Mouse (Mus musculus) CD4-positive, CD25-positive, alpha-beta regulatory T cell, adult 2 months (primary cell): Measurements from ENCODE around the gene Casp7.
A peak's percentile ranks its signal among the peaks of the same experiment; 100 is the strongest.
"Not testable (repeated sequence)": the region's sequence is repeated elsewhere in the genome, so short reads cannot be mapped to it uniquely, and the experiment has no call there.

Experiments
- DNase-seq: peaks from one replicate; pipeline ENCODE4 v3.0.0-alpha.2; 2012; ENCODE audit warnings: low read depth, low spot score

The Casp7 gene

DNA sequence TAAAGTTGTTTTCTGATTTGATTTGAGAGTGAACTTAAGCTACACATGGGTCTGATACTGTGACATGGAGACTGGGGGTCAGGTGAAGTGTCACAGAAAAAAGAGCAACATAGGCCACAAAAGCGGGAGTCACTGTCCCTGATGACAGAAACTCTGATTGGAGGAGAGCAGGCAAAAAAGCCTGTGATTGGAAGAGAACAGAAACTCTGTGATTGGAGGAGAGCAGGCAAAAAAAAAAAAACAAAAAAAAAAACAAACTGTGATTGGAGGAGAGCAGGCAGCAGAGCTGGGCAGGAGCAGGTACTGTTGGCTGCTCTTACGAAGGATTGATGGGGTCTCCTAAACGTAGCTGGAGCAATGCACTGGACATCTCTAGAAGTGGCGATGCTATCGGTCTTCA is 11.4 kb upstream of the Casp7 start:
- no peak for DNase-seq

DNA sequence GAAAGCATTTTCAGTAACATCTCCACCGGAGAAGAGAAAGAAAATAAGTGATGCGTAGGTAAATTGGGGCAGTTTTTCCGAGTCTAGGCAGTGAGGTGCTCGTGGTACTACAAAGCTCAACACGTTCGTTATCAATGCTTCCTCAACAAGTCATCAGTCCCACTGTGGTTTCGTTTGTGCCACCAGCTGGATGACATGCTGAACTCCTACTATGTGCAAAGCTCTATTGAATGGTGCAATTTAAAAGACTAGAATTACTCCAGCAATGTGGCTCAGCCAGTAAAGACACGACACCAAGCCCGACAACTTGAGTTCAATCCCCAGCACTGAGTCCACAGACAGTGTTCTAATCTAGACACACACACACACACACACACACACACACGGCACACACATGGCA is 10.8 kb upstream of the Casp7 start:
- no peak for DNase-seq

DNA sequence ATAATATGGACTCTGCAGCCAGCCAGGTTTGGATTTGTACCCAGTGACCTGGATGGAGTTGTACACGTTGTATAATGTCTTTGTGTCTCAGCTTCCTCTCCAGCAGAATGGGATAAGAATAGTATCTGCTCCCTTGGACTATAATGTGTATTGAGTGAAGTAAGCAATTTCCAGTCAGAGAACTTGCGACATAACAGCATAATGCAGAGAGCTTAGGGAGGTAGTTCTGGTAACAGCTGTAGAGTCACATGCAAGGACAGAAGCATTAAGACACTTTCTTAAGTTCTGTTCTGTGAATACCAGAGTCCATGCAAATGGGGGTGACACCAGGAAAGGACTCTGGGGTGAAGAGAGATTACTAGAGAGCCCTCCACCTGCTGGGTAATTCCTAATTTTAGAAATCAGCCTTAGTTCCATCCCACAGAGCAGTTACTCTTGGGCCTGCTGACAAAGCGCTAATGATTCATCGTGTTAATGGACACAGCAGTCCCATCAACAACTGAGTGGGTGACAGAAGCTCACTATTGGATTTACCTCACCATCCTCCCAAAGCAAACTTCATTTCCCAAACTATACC is 9.1 kb upstream of the Casp7 start:
- no peak for DNase-seq

DNA sequence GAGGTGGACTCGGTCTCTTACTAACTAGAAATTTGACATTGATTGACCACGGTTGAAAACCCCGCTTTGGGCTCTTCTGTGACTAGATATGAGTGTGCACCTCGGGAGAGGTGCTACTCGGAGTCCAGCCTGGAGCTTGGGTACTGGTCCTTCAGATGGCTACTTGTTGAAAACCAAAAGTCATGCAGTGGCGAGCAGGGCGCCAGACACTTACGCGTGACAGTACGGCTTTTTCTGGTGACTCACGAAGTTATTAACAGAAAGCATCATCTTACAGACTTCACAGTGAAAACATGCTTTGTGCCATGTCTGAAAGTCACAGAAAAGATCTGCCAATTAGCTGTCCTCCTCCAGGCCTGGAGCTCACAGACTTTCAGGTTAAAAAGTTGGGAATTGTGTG is 7.8 kb upstream of the Casp7 start:
- DNase-seq = no peak

DNA sequence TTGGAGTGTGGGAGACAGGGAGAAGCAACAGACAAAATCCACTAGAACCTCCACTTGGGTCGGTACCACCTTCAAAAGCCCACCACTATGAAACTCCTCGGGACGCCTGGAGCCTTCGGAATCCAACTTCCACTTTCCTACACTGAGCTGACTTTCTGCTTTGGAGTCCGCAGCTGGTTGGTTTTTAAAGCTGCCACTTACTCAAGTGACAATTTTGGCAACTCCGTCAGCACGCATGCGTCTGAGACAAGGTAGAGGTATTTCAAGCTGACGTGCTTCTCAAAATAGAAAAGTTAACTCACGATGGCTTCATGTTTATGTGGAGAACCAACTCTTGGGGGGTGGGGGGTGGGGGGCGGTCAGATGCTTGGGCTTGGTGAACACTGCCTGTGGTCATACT is 7.0 kb upstream of the Casp7 start, which contains the start of gene Nrap:
Gene Nrap, minus strand, starts transcription at position 159 of the 400 bp plus-strand sequence.
- no peak for DNase-seq

DNA sequence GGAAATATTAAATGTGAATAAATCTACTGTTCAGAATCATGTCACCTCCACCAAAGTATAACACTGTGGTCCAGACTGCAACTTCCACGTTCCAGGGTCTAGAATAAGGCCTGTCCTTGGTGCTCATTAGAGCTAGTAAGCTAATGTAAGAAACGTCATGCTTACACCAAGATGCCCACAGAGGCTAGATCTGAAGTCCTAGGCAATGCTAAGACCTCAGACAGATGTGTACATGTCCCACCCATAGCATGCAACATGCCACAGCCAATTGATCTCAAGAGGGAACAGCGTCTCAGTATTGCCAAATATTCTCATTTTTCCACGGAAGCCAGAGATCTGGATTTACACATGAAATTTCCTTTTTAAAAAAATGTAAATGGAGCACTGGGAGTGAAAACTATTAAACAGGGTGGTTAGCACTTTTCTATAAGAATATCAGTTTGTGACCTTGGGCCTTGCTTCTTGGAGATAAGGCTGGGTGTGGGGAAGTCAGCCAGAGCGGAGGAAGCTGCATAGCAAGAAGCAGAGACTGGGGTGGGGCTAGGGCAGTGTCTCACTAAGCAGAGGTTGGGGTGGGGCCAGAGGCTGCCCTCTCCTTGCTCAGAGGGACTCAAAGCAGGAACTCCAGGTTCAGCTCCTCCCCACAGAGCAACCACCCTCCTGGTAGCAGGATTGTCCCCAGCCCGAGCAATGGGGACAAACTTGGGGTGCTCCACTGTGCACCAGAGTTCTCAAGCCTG is 5.5 kb upstream of the Casp7 start:
- peak; percentile 22 for DNase-seq

DNA sequence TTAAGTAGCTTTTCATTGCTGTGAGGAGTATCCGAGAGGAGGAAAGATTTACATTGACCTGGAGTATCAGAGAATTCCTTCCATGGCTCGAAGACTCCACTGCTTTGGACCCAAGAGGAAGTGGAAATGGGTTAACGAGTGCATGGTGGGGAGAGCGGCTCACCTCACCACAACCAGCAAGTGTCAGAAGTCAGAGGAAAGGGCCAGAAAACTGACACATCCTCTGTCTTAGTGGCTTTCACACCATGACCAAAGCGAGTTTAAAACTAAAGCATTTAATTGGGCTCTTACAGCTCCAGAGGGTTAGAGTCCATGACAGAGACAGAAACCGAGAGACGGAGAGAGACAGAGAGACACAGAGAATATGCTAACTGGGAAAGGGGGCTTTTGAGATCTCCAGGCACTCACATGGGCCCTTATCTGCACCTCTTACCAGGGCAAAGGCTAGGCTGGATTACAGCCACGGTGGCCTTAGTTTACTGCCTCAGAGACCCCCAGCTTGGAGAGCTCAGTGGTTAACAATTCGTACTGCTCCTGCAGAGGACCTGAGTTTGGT is 3.5 kb upstream of the Casp7 start:
- DNase-seq = no peak

DNA sequence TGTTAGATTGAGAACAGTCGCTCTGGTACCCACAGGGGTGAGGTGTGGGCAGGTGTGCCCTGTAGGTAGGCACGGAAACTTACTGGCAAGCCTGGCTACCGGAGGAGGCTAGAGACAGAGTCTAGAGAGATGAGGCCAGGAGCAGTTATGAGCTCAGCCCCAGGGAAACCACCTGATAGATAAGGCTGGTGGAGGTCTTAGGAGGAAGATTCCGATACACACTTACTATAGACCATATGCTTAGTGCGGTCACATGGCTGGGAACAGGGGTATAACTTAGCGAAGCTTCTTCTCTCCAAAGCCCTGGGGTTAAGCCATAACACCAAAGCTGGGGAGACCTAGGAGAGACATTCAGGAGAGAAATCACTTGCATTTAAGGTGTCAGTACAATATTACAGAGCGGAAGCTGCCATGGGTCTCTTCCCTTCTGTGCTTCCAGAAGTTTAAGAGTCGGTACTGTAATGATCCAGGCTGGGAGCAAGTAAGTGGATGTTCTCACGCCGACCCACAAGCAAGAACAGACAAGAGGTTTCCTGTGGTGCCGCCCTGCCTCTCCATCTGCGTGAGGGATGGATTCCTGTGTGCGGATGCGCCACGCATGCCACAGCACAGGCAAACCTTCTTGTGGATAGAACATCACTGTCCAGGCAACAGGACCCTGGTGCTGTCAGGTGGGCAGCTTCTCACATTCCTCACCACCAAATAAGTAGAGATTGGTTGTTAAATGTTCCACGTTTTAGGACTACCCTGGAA is 1.6 kb upstream of the Casp7 start:
- no peak for DNase-seq

DNA sequence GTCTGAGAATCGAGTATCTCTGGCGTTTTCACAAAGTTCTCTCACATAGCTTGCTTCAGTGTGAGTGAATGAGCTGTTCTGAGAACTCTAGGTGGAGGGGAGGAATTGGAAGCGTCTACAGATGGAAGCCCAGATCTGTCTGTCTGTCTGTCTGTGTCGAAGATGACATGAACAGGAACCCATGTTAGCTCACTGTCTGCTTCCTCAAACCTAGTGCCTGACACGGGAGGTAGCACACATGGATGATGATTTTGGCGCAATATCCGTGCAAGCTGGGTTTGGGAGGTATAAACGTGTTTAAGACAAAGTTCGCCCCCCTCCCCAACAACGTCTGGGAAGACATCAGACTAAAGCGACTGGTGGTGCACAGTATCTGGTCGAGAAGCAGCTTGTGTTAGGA is 702 bp upstream of the Casp7 start:
- peak; percentile 63 for DNase-seq

DNA sequence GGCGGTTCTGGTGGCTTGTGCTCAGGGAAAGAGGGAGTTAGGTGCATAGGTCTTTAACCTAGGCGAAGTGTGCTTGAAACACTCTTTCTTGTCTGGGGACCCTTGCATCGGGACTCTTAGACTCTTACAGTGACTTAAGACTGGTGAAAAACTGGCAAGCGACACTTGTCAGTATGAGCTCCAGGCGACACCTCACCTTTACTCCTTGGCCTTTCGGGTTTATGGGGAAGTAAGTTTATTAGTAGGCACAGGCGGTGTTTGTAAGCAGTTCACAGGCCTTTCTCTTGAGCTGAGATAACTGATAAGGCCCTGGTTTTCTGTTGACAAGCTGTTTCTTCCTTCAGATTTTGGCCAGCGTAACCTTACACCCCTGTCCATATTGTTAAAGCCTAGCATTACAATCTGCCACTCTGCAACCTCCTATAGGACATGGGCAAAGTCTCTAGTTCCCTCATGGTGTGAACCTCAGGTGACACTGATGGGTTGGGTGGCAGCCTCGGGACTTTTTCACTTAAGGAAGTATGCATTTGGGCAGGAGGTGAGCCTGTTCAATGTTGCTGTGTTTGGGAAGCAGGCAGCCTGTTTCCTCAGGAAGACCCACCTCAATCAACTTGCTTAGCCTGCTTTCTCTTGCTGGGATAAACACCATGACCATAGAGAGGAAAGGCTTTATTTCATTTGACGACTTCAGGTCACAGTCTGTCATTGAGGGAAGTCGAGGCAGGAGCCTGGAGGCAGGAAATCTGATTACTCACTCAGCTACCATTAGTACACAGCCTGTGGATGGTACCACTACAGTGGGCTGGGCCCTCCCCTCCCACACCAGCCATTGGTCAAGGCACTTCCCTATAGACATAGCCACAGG is 966 bp downstream of the Casp7 start:
- peak; percentile 38 for DNase-seq

DNA sequence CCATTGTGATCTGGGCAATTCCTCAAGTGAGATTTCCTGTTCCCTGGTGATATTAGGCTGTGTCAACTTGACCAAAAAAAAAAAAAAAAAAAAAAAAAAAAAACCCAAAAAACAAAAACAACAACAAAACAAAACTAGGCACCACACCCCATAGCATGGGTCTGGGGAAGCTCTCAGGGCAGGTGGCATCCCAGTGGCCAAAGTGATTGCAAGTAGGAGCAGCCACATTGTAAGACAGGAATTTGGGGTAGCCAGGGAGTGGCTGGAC is 1.5 kb downstream of the Casp7 start:
- no peak for DNase-seq

DNA sequence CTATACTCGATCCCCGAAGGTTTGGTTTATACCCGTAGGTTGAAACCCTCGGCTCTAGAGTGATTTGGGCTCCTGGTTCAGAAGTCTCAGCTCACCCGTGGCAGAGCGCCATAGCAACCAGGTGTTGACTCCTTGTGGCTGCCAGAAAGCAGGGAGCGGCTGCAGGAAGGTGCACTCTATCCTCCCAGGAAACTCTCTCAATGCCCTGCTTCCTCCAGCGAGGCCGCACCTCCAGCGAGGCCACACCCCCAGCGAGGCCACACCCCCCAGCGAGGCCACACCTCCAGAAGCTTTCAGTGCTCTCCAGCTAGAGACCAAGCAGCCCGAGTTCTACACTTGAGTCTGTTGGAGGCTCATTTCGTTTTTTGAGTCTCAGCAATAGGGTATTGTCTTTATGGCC is 3.3 kb downstream of the Casp7 start:
- DNase-seq = peak; percentile 90

DNA sequence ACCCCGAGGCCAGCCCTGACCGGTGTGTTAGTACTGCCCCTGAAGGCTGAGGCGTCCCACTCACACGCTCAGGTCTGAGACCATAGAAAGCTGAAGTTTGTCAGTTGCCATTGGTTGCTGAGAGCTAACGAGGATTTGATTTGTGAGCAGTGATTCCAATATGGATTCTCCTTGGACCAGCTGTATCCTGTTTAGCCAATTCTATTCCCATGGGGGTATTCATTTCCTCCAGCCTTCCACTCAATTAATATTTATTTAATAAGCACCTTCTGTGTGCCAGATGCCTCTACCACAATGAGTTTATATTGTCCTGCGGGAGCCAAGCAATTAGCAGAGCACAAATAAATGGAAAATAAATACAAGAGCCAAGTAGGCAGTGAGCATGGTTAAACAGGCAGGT is 4.9 kb downstream of the Casp7 start:
- DNase-seq = no peak

DNA sequence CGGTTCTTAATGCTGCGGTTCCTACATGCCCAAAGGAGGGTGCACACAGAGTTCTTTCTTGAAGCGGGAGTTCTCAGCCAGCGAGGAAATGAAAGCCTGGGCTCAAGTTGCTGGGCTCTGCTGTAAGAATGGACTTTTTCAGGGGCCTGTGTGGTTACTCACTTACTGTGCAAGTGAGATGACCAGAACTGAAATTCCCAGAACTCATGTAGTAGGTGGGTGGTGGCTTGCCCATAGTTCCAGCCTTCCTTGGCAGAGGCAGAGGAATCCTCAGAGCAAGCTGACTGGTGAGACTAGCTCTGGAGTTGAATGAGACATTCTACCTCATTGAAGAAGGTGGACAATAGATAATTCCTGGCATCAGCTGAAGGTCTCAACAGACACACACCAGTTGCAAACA is 8.9 kb downstream of the Casp7 start:
- DNase-seq = no peak

DNA sequence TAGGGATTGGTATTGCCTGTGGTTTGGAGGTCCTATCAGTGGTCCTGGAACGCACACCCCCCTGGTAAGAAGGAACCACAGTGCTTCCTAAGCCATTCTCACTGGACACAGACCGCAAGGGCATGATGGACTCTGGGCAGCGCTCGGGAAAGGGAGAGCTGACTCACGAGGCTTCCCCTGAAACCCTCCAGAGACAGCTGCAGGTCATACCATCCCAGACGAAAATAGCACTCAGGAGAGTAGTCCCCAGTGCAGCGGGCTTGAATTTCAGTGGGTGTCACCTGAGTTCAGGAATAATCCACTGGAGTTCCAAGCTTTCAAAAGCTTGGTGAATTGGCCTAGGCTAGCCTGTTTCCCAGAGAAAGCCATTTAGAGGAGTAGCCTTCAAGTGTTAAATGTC is 9.7 kb downstream of the Casp7 start:
- no peak for DNase-seq

DNA sequence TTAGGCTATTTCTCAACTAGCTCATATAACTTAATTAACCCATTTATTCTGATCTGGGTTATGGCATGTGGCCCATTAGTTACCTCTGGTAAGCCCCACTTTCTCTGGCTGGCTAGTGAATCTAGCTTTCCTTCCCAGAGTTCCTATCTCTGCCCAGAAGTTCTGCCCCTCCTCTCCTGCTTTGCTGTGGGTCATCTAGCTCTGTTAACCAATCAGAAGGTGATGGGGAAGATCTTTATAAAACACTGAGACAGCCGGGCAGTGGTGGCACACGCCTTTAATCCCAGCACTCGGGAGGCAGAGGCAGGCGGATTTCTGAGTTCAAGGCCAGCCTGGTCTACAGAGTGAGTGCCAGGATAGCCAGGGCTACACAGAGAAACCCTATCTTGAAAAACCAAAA is 13.0 kb downstream of the Casp7 start:
- DNase-seq = not testable (repeated sequence)

DNA sequence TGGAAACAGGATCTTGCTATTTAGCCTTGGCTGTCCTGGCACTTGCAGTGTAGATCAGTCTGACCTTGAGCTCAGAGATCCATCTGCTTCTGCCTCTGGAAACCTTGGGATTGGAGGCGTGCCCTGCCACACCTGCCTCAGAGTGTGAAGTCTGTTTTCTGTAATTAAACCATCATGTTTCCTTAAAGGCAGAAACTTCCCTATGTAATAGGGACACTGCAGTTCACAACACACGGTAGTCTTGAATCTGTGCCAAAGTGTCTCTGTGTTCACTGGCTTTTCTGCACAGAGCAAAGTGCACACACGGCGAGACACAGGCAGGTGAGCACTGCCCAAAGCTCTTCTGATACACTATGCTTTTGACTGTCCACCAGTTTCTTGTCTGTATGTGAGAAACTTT is 21.5 kb downstream of the Casp7 start:
- DNase-seq = no peak

DNA sequence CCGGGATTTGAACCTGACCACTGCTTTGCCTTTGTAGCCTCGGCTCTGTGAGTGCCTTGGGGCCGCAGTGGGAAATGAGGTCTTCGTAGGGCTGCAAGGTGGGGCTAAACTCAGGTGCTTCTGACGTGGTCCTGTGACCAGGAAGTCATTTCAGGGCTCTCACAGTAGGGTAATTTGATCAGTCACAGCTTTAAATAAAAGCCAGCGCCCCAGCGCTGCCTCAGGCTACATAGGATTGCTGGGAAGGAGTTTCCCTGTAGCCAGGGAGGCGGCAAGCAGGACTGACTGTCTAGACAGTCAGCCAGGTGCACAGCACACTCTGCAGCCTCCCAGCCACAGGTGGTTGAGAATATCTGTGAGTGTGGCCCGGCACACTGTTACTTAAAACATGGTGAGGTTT is 22.5 kb downstream of the Casp7 start:
- no peak for DNase-seq

DNA sequence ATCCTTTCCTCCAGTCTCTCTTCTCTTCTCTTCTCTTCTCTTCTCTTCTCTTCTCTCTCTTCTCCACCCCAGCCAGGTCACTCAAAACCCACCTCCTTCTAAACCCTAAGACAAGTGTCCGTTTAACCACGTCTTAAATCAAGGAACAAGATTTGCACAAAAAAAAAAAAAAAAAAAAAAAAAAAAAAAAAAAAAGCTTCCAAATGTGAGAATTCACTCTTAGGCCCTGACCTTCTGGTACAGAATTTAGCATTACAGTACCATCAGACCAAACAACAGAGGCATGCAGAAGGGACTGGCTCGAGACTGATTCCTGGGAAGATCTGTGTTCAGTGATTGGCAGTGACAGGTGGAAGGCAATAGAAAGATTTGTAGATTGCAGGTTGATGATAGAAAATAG is 23.4 kb downstream of the Casp7 start:
- DNase-seq = no peak

DNA sequence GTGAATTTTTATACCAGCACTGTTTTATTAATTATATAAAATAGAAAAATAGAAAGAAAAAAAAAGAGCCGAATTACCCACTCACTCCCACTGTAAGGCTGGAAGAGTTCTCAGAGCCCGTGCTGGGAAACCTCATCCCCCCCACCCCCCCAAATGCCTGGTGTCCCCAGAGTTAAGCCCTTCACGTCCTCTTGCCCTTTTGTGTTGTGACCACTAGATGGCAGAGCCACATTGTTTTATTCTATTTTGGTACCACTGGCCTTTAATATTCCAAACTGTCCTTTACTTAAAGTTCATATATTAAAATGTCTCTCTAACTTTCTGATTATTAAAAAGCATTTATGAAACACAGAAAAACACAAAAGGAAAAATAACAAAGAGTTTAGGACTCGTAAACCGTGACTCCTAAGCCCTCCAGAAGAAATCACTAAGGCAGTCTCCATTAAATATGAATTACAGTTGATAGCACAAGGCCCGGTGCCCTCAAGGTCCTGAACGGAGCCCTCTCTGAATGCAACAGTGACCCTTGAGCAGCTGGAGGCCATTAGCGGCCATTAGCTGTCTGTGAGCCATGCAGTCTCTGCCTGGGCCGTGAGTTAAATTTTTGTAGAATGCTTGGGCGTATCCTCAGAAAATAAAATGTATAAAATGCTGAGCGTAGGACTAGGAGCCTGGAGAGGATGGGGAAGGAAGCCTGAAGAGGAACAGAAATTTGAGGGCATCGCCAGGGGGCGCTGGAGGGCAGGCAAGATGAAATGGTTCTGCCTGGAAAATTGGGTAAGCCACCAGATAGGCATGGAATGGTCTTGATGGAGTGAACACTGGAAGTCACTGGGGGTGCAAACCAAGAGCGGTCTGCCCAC is 25.8 kb downstream of the Casp7 start:
- DNase-seq = peak; percentile 68

DNA sequence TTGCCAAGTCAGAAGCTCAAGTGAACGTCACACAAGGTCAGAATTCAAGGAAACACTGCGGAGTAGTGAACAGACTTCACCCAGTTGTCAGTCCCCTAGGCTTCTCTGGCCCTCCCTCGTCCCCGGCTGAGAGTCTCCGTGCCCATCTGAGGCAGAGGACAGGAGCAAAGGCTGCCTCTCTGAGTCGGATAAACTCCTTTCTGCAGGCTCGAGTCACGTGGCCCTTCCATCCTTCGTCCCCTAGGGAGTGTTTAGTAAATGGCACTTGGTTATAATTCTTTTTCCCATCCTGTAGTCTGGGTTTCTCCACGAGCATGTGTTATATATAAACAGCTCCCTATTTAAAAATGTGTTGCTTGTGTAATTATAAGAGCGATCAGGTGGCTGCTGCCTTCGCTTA is 26.4 kb downstream of the Casp7 start:
- no peak for DNase-seq
